Mouse (Mus musculus): ENCODE measurements around the gene Traf3ip3. TPM values are rescaled to one million over a fixed set of nuclear protein-coding genes. Genes with fewer than 3 reads are reported as not detected.

The Traf3ip3 gene
- polyA plus RNA-seq, 1 experiment from 2014 or later, result 8.5 TPM

GRCm38 (mm10) chr1:193181104-193181503 lies 20.4 kb downstream of the Traf3ip3 start:
- Histone ChIP-seq H3K4me1 (ENCODE audit: control insufficient read depth, insufficient read depth, low read length) (no peaks in the 10 kb centered on the region), H3K36me3 (ENCODE audit: control insufficient read depth, insufficient read depth, low read length) (no peaks in the 10 kb centered on the region), H3K27ac (ENCODE audit: low read length) (no peak overlapping the region), H3K27me3 (ENCODE audit: control insufficient read depth, insufficient read depth, low read length) (no peaks in the 10 kb centered on the region), H3K4me2 (ENCODE audit: low read depth, low read length) (no peak overlapping the region), H3K9me3 (replicated peaks; ENCODE audit: control insufficient read depth, low read length) (no peaks in the 10 kb centered on the region), H3K9ac (ENCODE audit: low read length) (no peak overlapping the region), H3K4me3 (replicated peaks; ENCODE audit: low read length) (no peak overlapping the region)
- WGBS, result 76% methylated on average over 3 of the region's 3 CpGs
- ATAC-seq (ENCODE audit: insufficient read depth, low FRiP score), result no peak

GRCm38 (mm10) chr1:193174143-193174733 lies 27.3 kb downstream of the Traf3ip3 start:
- ATAC-seq (ENCODE audit: insufficient read depth, low FRiP score), result no peak
- peak overlapping the region; percentile 67 for H3K4me3 ChIP-seq (replicated peaks; ENCODE audit: low read length)
- peak overlapping the region; percentile 79 for H3K9ac ChIP-seq (ENCODE audit: low read length)
- 78% methylated on average over 13 of the region's 13 CpGs for WGBS
- peak overlapping the region; percentile 76 for H3K4me2 ChIP-seq (ENCODE audit: low read depth, low read length)
- H3K27me3 ChIP-seq (ENCODE audit: control insufficient read depth, insufficient read depth, low read length), result no peaks in the 10 kb centered on the region
- peaks cover 16% of the 10 kb centered on the region for H3K4me1 ChIP-seq (ENCODE audit: control insufficient read depth, insufficient read depth, low read length)
- H3K27ac ChIP-seq (ENCODE audit: low read length), result peak overlapping the region; percentile 89
- H3K9me3 ChIP-seq (replicated peaks; ENCODE audit: control insufficient read depth, low read length), result no peaks in the 10 kb centered on the region
- no peaks in the 10 kb centered on the region for H3K36me3 ChIP-seq (ENCODE audit: control insufficient read depth, insufficient read depth, low read length)

- no peaks in the 10 kb centered on the region for H3K9me3 ChIP-seq (replicated peaks; ENCODE audit: control insufficient read depth, low read length)
- H3K27ac ChIP-seq (ENCODE audit: low read length), result peak overlapping the region; percentile 89
- no peaks in the 10 kb centered on the region for H3K36me3 ChIP-seq (ENCODE audit: control insufficient read depth, insufficient read depth, low read length)
- peak overlapping the region; percentile 67 for H3K4me3 ChIP-seq (replicated peaks; ENCODE audit: low read length)
- peak overlapping the region; percentile 76 for H3K4me2 ChIP-seq (ENCODE audit: low read depth, low read length)
- ATAC-seq (ENCODE audit: insufficient read depth, low FRiP score), result no peak; the same call in none of the 2 replicates
- 14% methylated on average over 9 of the region's 9 CpGs for WGBS
- H3K27me3 ChIP-seq (ENCODE audit: control insufficient read depth, insufficient read depth, low read length), result no peaks in the 10 kb centered on the region
- H3K9ac ChIP-seq (ENCODE audit: low read length), result peak overlapping the region; percentile 79
- peaks cover 16% of the 10 kb centered on the region for H3K4me1 ChIP-seq (ENCODE audit: control insufficient read depth, insufficient read depth, low read length)
Measured at GRCm38 (mm10) chr1:193173810-193174129, 27.7 kb downstream of the Traf3ip3 start.

GRCm38 (mm10) chr1:193172991-193173809 lies 28.3 kb downstream of the Traf3ip3 start:
- Histone ChIP-seq H3K9ac (ENCODE audit: low read length) (peak overlapping the region; percentile 79), H3K27me3 (ENCODE audit: control insufficient read depth, insufficient read depth, low read length) (no peaks in the 10 kb centered on the region), H3K4me2 (ENCODE audit: low read depth, low read length) (peak overlapping the region; percentile 76), H3K4me1 (ENCODE audit: control insufficient read depth, insufficient read depth, low read length) (peaks cover 16% of the 10 kb centered on the region), H3K9me3 (replicated peaks; ENCODE audit: control insufficient read depth, low read length) (no peaks in the 10 kb centered on the region), H3K4me3 (replicated peaks; ENCODE audit: low read length) (peak overlapping the region; percentile 67), H3K36me3 (ENCODE audit: control insufficient read depth, insufficient read depth, low read length) (no peaks in the 10 kb centered on the region), H3K27ac (ENCODE audit: low read length) (peak overlapping the region; percentile 89)
- ATAC-seq (ENCODE audit: insufficient read depth, low FRiP score), result peak; percentile 98
- WGBS, result under 1% methylated on average over 48 of the region's 48 CpGs

DNA sequence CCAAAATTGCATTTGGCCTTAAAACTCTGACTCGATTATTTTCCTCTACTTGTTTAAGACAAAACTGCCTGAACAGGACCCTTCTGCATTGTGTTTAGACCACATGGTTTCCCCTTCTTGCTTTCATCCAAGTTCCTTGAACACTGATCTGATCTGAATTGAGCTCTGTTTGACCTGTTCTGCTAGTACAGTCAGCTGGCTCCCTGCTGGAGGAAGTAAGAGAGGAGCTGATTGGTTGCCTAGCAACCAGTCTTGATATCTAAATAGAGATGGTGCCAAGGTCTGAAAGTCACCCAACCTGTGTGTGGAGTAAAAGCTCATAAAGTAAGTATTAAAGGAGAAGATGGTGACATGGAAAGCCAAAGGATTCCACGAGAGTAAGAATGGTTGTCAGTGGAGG lies 31.6 kb downstream of the Traf3ip3 start:
- WGBS, result 54% methylated on average over 2 of the region's 2 CpGs
- Histone ChIP-seq H3K27me3 (ENCODE audit: control insufficient read depth, insufficient read depth, low read length) (no peaks in the 10 kb centered on the region), H3K9ac (ENCODE audit: low read length) (no peak overlapping the region), H3K4me3 (replicated peaks; ENCODE audit: low read length) (no peak overlapping the region), H3K36me3 (ENCODE audit: control insufficient read depth, insufficient read depth, low read length) (no peaks in the 10 kb centered on the region), H3K27ac (ENCODE audit: low read length) (peak overlapping the region; percentile 56; the same call in 1 of the 2 replicates), H3K4me2 (ENCODE audit: low read depth, low read length) (no peak overlapping the region), H3K4me1 (ENCODE audit: control insufficient read depth, insufficient read depth, low read length) (peaks cover 11% of the 10 kb centered on the region), H3K9me3 (replicated peaks; ENCODE audit: control insufficient read depth, low read length) (no peaks in the 10 kb centered on the region)
- ATAC-seq (ENCODE audit: insufficient read depth, low FRiP score), result peak; percentile 42

DNA sequence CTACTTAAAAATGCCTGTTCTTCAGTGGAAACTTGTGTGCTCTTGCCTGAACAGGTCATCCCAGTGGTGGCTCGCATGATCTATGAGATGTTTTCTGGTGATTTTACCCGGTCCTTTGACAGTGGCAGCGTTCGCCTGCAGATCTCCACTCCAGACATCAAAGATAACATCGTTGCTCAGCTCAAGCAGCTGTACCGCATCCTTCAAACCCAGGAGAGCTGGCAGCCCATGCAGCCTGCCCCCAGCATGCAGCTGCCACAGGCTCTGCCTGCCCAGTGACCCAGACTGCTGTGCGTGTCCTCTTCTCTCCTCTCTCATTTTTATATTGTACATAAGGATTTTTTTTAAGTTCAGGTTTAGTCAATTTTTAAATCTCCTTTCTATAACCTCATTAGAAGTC lies 32.3 kb downstream of the Traf3ip3 start:
- H3K9me3 ChIP-seq (replicated peaks; ENCODE audit: control insufficient read depth, low read length), result no peaks in the 10 kb centered on the region
- no peak overlapping the region for H3K4me3 ChIP-seq (replicated peaks; ENCODE audit: low read length)
- no peak overlapping the region for H3K9ac ChIP-seq (ENCODE audit: low read length)
- no peaks in the 10 kb centered on the region for H3K36me3 ChIP-seq (ENCODE audit: control insufficient read depth, insufficient read depth, low read length)
- WGBS, result 82% methylated on average over 7 of the region's 7 CpGs
- no peak overlapping the region; the same call in 1 of the 2 replicates for H3K27ac ChIP-seq (ENCODE audit: low read length)
- peaks cover 4% of the 10 kb centered on the region for H3K4me1 ChIP-seq (ENCODE audit: control insufficient read depth, insufficient read depth, low read length)
- no peaks in the 10 kb centered on the region for H3K27me3 ChIP-seq (ENCODE audit: control insufficient read depth, insufficient read depth, low read length)
- H3K4me2 ChIP-seq (ENCODE audit: low read depth, low read length), result no peak overlapping the region
- ATAC-seq (ENCODE audit: insufficient read depth, low FRiP score), result no peak

DNA sequence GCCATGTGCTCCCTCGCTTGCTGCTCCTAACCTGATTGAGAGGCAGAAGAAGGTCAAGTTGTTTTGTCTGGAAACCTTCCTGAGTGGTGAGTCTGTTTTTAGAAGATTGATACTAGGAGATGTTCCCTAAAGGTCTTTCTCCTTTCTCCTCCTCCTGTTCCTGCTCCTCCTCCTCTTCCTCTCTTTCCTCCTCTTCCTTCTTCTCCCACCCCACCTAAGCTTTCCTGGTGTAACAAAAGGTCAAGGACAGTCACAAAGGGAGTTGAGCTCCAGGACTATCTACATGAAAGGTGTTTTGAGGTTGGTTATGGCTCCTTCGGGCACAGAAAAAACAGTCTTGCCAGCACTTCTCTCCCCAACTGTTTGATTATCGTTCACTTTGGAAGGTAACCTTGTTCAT lies 33.8 kb downstream of the Traf3ip3 start, which contains the start of gene A130010J15Rik:
Gene A130010J15Rik (plus strand): TSS at position 301 of the 400 bp plus-strand sequence.
- H3K9me3 ChIP-seq (replicated peaks; ENCODE audit: control insufficient read depth, low read length), result no peaks in the 10 kb centered on the region
- H3K36me3 ChIP-seq (ENCODE audit: control insufficient read depth, insufficient read depth, low read length), result no peaks in the 10 kb centered on the region
- ATAC-seq (ENCODE audit: insufficient read depth, low FRiP score), result no peak
- H3K9ac ChIP-seq (ENCODE audit: low read length), result no peak within 1 kb of the TSS
- 92% methylated on average over 3 of the region's 3 CpGs for WGBS
- no peak within 1 kb of the TSS for H3K4me3 ChIP-seq (replicated peaks; ENCODE audit: low read length)
- H3K4me2 ChIP-seq (ENCODE audit: low read depth, low read length), result no peak within 1 kb of the TSS
- H3K4me1 ChIP-seq (ENCODE audit: control insufficient read depth, insufficient read depth, low read length), result no peaks in the 10 kb centered on the region; the same call in none of the 2 replicates
- H3K27me3 ChIP-seq (ENCODE audit: control insufficient read depth, insufficient read depth, low read length), result no peaks in the 10 kb centered on the region
- H3K27ac ChIP-seq (ENCODE audit: low read length), result peak within 1 kb of the TSS; percentile 59

DNA sequence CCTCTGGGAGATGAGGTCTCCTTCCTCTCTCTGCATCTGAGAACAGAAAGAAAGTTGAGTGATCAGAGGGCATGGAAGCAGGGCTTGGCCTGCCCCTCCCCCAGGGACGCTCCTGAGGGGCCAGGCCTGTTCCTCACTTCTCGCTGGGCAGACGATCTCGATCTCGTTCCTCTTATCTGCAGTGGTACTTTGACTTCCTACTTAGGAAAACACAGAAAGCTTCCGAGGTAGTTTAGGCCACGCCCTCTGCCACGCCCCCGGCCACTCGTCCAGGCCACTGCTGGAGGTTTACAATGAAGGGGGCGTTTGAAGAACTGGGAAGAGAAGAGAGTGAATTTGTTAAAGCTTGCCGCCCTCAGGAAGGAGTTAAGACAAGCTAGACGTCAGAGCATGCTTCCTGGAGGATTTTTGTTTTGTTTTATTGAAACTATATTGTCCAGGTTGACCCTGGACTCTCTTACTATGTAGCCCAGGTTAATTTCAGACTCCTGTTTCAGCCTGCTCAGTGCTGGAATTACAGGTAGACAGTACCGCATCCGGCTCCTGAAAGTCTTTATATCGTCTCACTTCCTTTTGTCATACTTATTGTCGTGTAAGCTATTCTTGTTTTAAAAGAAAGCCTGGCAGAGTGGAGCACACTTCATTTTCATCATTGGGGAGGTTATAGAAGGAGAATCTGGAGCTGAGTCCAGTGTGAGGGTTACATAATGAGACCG lies 41.0 kb downstream of the Traf3ip3 start:
- H3K9me3 ChIP-seq (replicated peaks; ENCODE audit: control insufficient read depth, low read length), result no peaks in the 10 kb centered on the region
- H3K4me3 ChIP-seq (replicated peaks; ENCODE audit: low read length), result peak overlapping the region; percentile 26
- no peaks in the 10 kb centered on the region for H3K36me3 ChIP-seq (ENCODE audit: control insufficient read depth, insufficient read depth, low read length)
- WGBS, result 14% methylated on average over 18 of the region's 18 CpGs
- no peak overlapping the region for H3K27ac ChIP-seq (ENCODE audit: low read length)
- peak overlapping the region; percentile 58 for H3K9ac ChIP-seq (ENCODE audit: low read length)
- ATAC-seq (ENCODE audit: insufficient read depth, low FRiP score), result peak; percentile 78
- peaks cover 24% of the 10 kb centered on the region for H3K4me1 ChIP-seq (ENCODE audit: control insufficient read depth, insufficient read depth, low read length)
- H3K4me2 ChIP-seq (ENCODE audit: low read depth, low read length), result peak overlapping the region; percentile 55
- H3K27me3 ChIP-seq (ENCODE audit: control insufficient read depth, insufficient read depth, low read length), result no peaks in the 10 kb centered on the region

DNA sequence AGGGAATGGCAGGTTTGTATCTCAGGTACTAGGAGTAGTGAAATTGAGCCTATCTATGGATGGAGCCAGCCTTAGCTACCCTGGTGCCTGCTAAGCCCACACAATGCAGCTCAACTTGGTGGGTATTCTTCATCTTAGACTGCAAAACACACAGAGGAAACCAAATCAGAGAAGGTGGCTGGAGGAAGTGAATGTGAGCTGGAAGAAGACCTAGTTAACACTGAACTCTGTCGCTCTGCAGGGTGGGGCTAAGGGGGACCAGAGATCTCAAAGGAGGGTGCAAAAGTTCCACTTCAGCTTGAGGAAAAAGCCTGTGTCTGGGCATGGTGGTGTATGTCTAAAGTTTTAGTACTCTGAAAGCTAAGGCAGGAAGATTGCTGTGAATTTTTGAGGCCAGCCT lies 41.9 kb downstream of the Traf3ip3 start:
- 47% methylated on average over 1 of the region's 1 CpGs for WGBS
- no peak for ATAC-seq (ENCODE audit: insufficient read depth, low FRiP score)
- Histone ChIP-seq H3K27ac (ENCODE audit: low read length) (no peak overlapping the region; the same call in 1 of the 2 replicates), H3K9ac (ENCODE audit: low read length) (no peak overlapping the region), H3K4me3 (replicated peaks; ENCODE audit: low read length) (no peak overlapping the region), H3K27me3 (ENCODE audit: control insufficient read depth, insufficient read depth, low read length) (no peaks in the 10 kb centered on the region), H3K4me1 (ENCODE audit: control insufficient read depth, insufficient read depth, low read length) (peaks cover 24% of the 10 kb centered on the region), H3K4me2 (ENCODE audit: low read depth, low read length) (peak overlapping the region; percentile 55; the same call in 1 of the 2 replicates), H3K9me3 (replicated peaks; ENCODE audit: control insufficient read depth, low read length) (no peaks in the 10 kb centered on the region), H3K36me3 (ENCODE audit: control insufficient read depth, insufficient read depth, low read length) (no peaks in the 10 kb centered on the region)
